Mouse (Mus musculus) myocyte (in vitro differentiated cells): ENCODE data around the gene Pth1r.

ENCODE experiments used
- E2F4 ChIP-seq: IDR thresholded peaks from one replicate; pipeline ENCODE4 v1.6.1; 2011; ENCODE audit warnings: mild to moderate bottlenecking, control low read depth, moderate library complexity; ENCODE audit not compliant: insufficient read depth
- MAX ChIP-seq: IDR thresholded peaks from one replicate; pipeline ENCODE4 v1.6.1; 2011; ENCODE audit warnings: low read depth, mild to moderate bottlenecking, control low read depth
- MYOG ChIP-seq, 3 experiments: IDR thresholded peaks; one replicate each; pipeline ENCODE4 v1.6.1; 2011; ENCODE audit warnings: control low read depth in 2 of 3, low read depth in 2 of 3, mild to moderate bottlenecking in 2 of 3; ENCODE audit not compliant: insufficient read length in 2 of 3, control insufficient read depth in 1 of 3, insufficient read depth in 1 of 3
- POLR2A ChIP-seq: IDR thresholded peaks from one replicate; pipeline ENCODE4 v1.6.1; 2011; ENCODE audit warnings: low read depth, mild to moderate bottlenecking, control low read depth, moderate library complexity; ENCODE audit not compliant: insufficient read length
- POLR2AphosphoS2 ChIP-seq: IDR thresholded peaks from one replicate; pipeline ENCODE4 v1.6.1; 2011; ENCODE audit warnings: low read depth, control low read depth; ENCODE audit not compliant: insufficient read length
- REST ChIP-seq: IDR thresholded peaks from one replicate; pipeline ENCODE4 v1.6.1; 2011; ENCODE audit warnings: mild to moderate bottlenecking, control low read depth, moderate library complexity; ENCODE audit not compliant: insufficient read depth, insufficient read length
- TCF3 ChIP-seq: IDR thresholded peaks from one replicate; pipeline ENCODE4 v1.6.1; 2011; ENCODE audit warnings: low read depth, control low read depth; ENCODE audit not compliant: insufficient read length
- USF1 ChIP-seq: IDR thresholded peaks from one replicate; pipeline ENCODE4 v1.6.1; 2011; ENCODE audit warnings: low read depth, mild to moderate bottlenecking, control low read depth, moderate library complexity

DNA sequence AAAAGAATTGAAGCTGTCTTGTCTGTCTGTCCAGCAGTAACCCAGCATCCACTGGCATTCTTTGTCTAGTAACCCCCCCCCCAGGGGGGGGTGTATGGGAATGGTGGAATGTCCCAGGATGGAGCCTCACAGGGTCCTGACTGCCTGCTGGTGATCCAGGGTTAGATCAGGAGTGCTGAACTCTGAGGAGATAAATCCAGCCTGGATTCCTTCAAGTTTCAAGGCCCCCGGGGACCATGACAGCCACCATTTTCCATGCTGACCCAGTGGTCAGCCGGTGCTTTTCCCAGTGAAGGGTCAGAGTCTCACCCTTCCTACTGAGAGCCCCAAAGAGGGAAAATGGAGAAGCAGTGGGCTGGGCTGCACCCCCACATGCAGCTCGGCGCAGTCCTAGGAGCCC, 15.1 kb downstream of the Pth1r start:
- TF ChIP-seq TCF3 (no peak), POLR2A (no peak), POLR2AphosphoS2 (no peak), MAX (no peak), E2F4 (no peak), MYOG (IDR thresholded peaks at IDR 0.05; ENCODE audit: control insufficient read depth in 1 of 3, insufficient read depth in 1 of 3, insufficient read length in 2 of 3, low read depth in 2 of 3) (no peak), REST (no peak), USF1 (no peak)
